Mouse (Mus musculus) olfactory bulb, adult 2 months (tissue): ENCODE data around the gene Fam213a. TPM values are rescaled to one million over a fixed set of nuclear protein-coding genes. Genes with fewer than 3 reads are reported as not detected.

ENCODE experiments used
- H3K27ac ChIP-seq: fragments of 200-500 bp; 2 replicates; pipeline ENCODE4 v1.5.1; 2012; ENCODE audit warnings: low read depth, low read length; ENCODE audit not compliant: insufficient read depth
- H3K4me1 ChIP-seq: fragments of 200-500 bp; 2 replicates; pipeline ENCODE4 v1.6.1; 2012; ENCODE audit warnings: low read length; ENCODE audit not compliant: control insufficient read depth, insufficient read depth
- H3K4me3 ChIP-seq: fragments of 200-500 bp; 2 replicates; pipeline ENCODE4 v1.5.1; 2012; ENCODE audit warnings: mild to moderate bottlenecking, low read depth, low read length, moderate library complexity; ENCODE audit not compliant: insufficient read depth
- CTCF ChIP-seq: fragments of 200-500 bp; IDR thresholded peaks from 2 replicates; pipeline ENCODE4 v1.5.1; 2012; ENCODE audit warnings: low read depth, mild to moderate bottlenecking, low read length, moderate library complexity; ENCODE audit not compliant: insufficient read depth
- POLR2A ChIP-seq: fragments of 200-500 bp; IDR thresholded peaks from 2 replicates; pipeline ENCODE4 v1.6.1; 2012; ENCODE audit warnings: mild to moderate bottlenecking, low read depth, low read length, moderate library complexity; ENCODE audit not compliant: insufficient read depth
- WGBS: fragments of 180-500 bp; shearing (Covaris S2); methylation state at CpG from one replicate; pipeline ENCODE4 v1.1.7; 2018; 5-methylcytosine and 5-hydroxymethylcytosine counted together
- polyA plus RNA-seq: library from polyadenylated mRNA; stranded (reverse); fragments of >200 nt; gene quantifications from 2 replicates; pipeline ENCODE4 v1.2.4, GENCODE M21; 2012; ENCODE audit warnings: low replicate concordance; ENCODE audit not compliant: missing spikeins, insufficient read depth, insufficient read length

Gene Fam213a
- polyA plus RNA-seq, 1 experiment: not detected

GRCm38 (mm10) chr14:41007641-41008040, 5.9 kb downstream of the Fam213a start:
- Histone ChIP-seq H3K27ac (no peak overlapping the region), H3K4me3 (no peak overlapping the region), H3K4me1 (peaks cover 13% of the 10 kb centered on the region)
- TF ChIP-seq CTCF: no peak
- TF ChIP-seq POLR2A: no peak
- 73% methylated on average over 5 of the region's 5 CpGs for WGBS

- Histone ChIP-seq H3K4me3 (no peak overlapping the region), H3K4me1 (peaks cover 13% of the 10 kb centered on the region), H3K27ac (no peak overlapping the region)
- TF ChIP-seq POLR2A: no peak
- no peak for TF ChIP-seq CTCF
- WGBS: 44% methylated on average over 3 of the region's 3 CpGs
Measured at GRCm38 (mm10) chr14:41006899-41007298, 6.7 kb downstream of the Fam213a start.

- no peak overlapping the region for H3K4me3 ChIP-seq
- 96% methylated on average over 10 of the region's 10 CpGs for WGBS
- peaks cover 13% of the 10 kb centered on the region for H3K4me1 ChIP-seq
- H3K27ac ChIP-seq: no peak overlapping the region
- no peak for TF ChIP-seq CTCF
- no peak for TF ChIP-seq POLR2A
Measured at GRCm38 (mm10) chr14:41006263-41006662, 7.3 kb downstream of the Fam213a start.

GRCm38 (mm10) chr14:41005716-41006115, 7.9 kb downstream of the Fam213a start:
- no peak for TF ChIP-seq CTCF
- no peak for TF ChIP-seq POLR2A
- no peak overlapping the region for H3K27ac ChIP-seq
- 82% methylated on average over 9 of the region's 9 CpGs for WGBS
- peaks cover 13% of the 10 kb centered on the region for H3K4me1 ChIP-seq
- H3K4me3 ChIP-seq: no peak overlapping the region

GRCm38 (mm10) chr14:41004201-41005141, 9.1 kb downstream of the Fam213a start:
- Histone ChIP-seq H3K27ac (peak overlapping the region; percentile 8; the same call in 1 of the 2 replicates), H3K4me3 (peak overlapping the region; percentile 5; the same call in 1 of the 2 replicates), H3K4me1 (peaks cover 13% of the 10 kb centered on the region)
- 46% methylated on average over 22 of the region's 22 CpGs for WGBS
- no peak for TF ChIP-seq POLR2A
- no peak for TF ChIP-seq CTCF

GRCm38 (mm10) chr14:41001576-41001975, 12.0 kb downstream of the Fam213a start:
- WGBS: 97% methylated on average over 5 of the region's 5 CpGs
- TF ChIP-seq POLR2A (no peak), CTCF (no peak)

GRCm38 (mm10) chr14:41000801-41001200, 12.8 kb downstream of the Fam213a start:
- H3K4me1 ChIP-seq: peaks cover 7% of the 10 kb centered on the region
- 92% methylated on average over 4 of the region's 4 CpGs for WGBS
- H3K27ac ChIP-seq: no peak overlapping the region
- H3K4me3 ChIP-seq: no peak overlapping the region
- TF ChIP-seq POLR2A (no peak), CTCF (no peak)

More at GRCm38 (mm10) chr14:41001576-41001975, 12.0 kb downstream of the Fam213a start:
- no peak overlapping the region for H3K27ac ChIP-seq
- H3K4me1 ChIP-seq: peaks cover 7% of the 10 kb centered on the region
- no peak overlapping the region for H3K4me3 ChIP-seq

- Histone ChIP-seq H3K4me3 (no peak overlapping the region), H3K27ac (no peak overlapping the region), H3K4me1 (peaks cover 7% of the 10 kb centered on the region)
- 87% methylated on average over 7 of the region's 7 CpGs for WGBS
- TF ChIP-seq POLR2A (no peak), CTCF (no peak)
Measured at GRCm38 (mm10) chr14:40999904-41000645, 13.5 kb downstream of the Fam213a start.

- no peak for TF ChIP-seq POLR2A
- no peak for TF ChIP-seq CTCF
- Histone ChIP-seq H3K27ac (no peak overlapping the region), H3K4me1 (no peaks in the 10 kb centered on the region), H3K4me3 (no peak overlapping the region)
- 92% methylated on average over 3 of the region's 3 CpGs for WGBS
Measured at GRCm38 (mm10) chr14:40996171-40996570, 17.4 kb downstream of the Fam213a start.
